Mouse (Mus musculus): Measurements from ENCODE around the gene Slc25a13.

GRCm38 (mm10) chr6:6248500-6248899 is 31.5 kb upstream of the Slc25a13 start:
- TF ChIP-seq CTCF (conservative IDR thresholded peaks at IDR 0.05; ENCODE audit: low read length) (no peak), NANOG (IDR thresholded peaks at IDR 0.05; ENCODE audit: borderline replicate concordance, low read length) (no peak)
